Mouse (Mus musculus) spleen, adult 18-20 months (tissue): ENCODE measurements around the gene Arhgef12.
"Not testable (repeated sequence)": the region's sequence is repeated elsewhere in the genome, so short reads cannot be mapped to it uniquely, and the experiment has no call there.

Experiments
- DNase-seq, 2 experiments: peaks; one replicate each; pipeline ENCODE4 v3.0.0; 2022; ENCODE audit warnings: mixed read lengths in 2 of 2

The Arhgef12 gene

GRCm38 (mm10) chr9:42995298-42995697, 111.7 kb downstream of the Arhgef12 start:
- DNase-seq = no peak

GRCm38 (mm10) chr9:42994708-42995107, 112.3 kb downstream of the Arhgef12 start:
- DNase-seq = no peak

GRCm38 (mm10) chr9:42993659-42994058, 113.4 kb downstream of the Arhgef12 start:
- DNase-seq = no peak

GRCm38 (mm10) chr9:42987988-42988387, 119.1 kb downstream of the Arhgef12 start:
- no peak for DNase-seq

- no peak for DNase-seq
Observed at GRCm38 (mm10) chr9:42968894-42969521, 138.0 kb downstream of the Arhgef12 start.

DNA sequence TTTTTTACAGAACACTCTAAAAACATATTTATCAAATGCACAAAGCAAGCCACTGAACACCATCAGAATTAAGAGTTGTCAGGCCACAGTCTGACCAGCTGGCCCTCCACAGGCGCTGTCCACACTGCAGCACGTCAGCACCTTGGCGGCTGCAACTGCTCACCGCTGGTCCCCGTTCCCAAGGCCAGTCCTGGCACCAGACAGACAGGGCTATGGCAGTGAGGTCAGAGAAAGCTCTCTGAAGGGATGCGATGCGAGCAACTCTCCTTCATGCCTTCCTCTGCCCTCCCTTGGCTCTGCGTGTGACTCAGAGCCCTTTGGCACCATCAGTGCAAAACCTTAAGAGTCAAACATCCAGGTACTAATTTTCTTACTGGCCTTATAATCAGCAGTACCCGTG, 139.3 kb downstream of the Arhgef12 start:
- no peak for DNase-seq

- DNase-seq = not testable (repeated sequence)
Observed at GRCm38 (mm10) chr9:42964809-42965208, 142.2 kb downstream of the Arhgef12 start.

- DNase-seq = no peak
Observed at GRCm38 (mm10) chr9:42964366-42964765, 142.7 kb downstream of the Arhgef12 start.

- DNase-seq = no peak
Observed at GRCm38 (mm10) chr9:42962506-42962905, 144.5 kb downstream of the Arhgef12 start.

GRCm38 (mm10) chr9:42958401-42958800, 148.6 kb downstream of the Arhgef12 start:
- no peak for DNase-seq

GRCm38 (mm10) chr9:42948381-42948780, 158.7 kb downstream of the Arhgef12 start:
- DNase-seq = no peak

- DNase-seq = no peak
Observed at GRCm38 (mm10) chr9:42945174-42945573, 161.9 kb downstream of the Arhgef12 start.

- DNase-seq = peak; percentile 58 to 79
Observed at GRCm38 (mm10) chr9:42944536-42945006, 162.5 kb downstream of the Arhgef12 start.

DNA sequence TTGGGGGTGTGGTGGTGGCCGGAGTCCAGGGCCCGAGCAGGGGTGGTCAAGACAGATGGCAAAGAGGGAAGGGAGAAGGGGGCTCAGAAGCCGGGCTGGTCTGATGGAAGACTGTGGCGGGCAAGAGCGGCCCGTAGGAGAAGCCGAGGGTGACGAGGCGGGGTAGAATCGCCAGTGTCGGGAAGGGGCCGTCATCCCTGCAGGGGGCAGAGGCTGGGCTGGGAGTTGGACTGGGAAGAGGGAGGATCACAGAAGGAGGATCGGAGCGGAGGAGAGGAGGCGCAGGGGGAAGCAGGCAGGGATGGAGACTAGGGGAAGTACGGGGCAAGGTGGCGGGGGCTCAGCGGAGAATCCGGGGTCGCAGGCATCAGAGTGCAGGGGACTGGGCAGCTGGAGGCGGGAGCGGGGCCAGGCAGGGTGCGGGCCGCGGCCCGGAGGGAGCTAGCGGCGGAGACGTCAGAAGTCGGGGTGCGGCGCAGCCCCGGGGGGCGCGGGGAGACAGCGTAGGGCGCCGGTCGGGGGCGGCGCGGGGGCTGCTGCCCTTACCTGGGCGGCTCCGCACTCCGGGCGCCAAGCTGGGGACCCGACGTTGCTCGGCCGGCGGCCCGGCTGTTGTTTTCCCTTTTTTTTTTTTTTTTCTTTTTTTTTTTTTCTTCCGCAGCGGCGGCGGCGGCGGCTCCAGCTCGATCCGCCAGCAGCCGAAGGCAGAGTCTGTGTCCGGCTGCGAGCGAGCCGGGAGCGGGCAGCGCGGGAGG, 163.1 kb downstream of the Arhgef12 start, which contains the start of gene Grik4:
TSS of gene Grik4 (minus strand) at position 713 of the 755 bp plus-strand sequence.
- DNase-seq = peak in 1 of 2 experiments; percentile 7

- no peak for DNase-seq
Observed at GRCm38 (mm10) chr9:42943057-42943529, 163.9 kb downstream of the Arhgef12 start.

GRCm38 (mm10) chr9:42942148-42942547, 164.9 kb downstream of the Arhgef12 start:
- DNase-seq = no peak

- DNase-seq = no peak
Observed at GRCm38 (mm10) chr9:42932146-42932545, 174.9 kb downstream of the Arhgef12 start.

GRCm38 (mm10) chr9:42927498-42927897, 179.5 kb downstream of the Arhgef12 start:
- DNase-seq = no peak

GRCm38 (mm10) chr9:42926564-42926963, 180.5 kb downstream of the Arhgef12 start:
- DNase-seq = no peak

GRCm38 (mm10) chr9:42921830-42922229, 185.2 kb downstream of the Arhgef12 start:
- DNase-seq = no peak

GRCm38 (mm10) chr9:42920190-42920589, 186.8 kb downstream of the Arhgef12 start:
- no peak for DNase-seq

DNA sequence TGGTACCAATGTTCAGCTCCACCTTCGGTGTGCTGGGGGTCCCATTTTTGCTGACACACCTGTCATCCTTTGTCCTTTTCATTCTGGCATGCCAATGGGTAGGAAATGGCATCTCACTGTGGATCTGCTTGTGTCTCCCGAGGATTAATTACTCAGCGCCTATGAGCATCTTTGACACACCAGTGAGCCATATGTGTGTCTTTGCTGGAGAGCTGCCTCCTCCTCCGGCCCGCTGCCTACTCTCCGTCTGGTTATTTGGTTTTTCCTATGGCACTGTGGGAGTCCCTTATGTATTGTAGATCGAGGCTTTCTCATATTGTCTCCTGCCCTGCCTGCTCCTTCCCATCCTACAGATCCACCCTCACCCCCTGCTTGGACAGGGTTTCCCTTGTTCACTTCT, 189.1 kb downstream of the Arhgef12 start:
- DNase-seq = no peak
